Mouse (Mus musculus) kidney, adult 11 months (tissue): ENCODE data around the gene Gm10722.
A peak's percentile ranks its signal among the peaks of the same experiment; 100 is the strongest.
"Not testable (repeated sequence)": the region's sequence is repeated elsewhere in the genome, so short reads cannot be mapped to it uniquely, and the experiment has no call there.

ENCODE experiments used
- DNase-seq: peaks from one replicate; pipeline ENCODE4 v3.0.0; 2022

The Gm10722 gene

DNA sequence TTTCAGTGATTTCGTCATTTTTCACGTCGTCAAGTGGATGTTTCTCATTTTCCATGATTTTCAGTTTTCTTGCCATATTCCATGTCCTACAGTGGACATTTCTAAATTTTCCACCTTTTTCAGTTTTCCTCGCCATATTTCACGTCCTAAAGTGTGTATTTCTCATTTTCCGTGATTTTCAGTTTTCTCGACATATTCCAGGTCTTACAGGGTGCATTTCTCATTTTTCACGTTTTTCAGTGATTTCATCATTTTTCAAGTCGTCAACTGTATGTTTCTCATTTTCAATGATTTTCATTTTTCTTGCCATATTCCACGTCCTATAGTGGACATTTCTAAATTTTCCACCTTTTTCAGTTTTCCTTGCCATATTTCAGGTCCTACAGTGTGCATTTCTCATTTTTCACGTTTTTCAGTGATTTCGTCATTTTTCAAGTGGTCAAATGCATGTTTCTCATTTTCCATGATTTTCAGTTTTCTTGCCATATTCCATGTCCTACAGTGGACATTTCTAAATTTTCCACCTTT, at the start of gene Gm10722:
Gm10722 (plus strand) TSS at position 478 of the 528 bp plus-strand sequence.
- DNase-seq, result peak; percentile 12

DNA sequence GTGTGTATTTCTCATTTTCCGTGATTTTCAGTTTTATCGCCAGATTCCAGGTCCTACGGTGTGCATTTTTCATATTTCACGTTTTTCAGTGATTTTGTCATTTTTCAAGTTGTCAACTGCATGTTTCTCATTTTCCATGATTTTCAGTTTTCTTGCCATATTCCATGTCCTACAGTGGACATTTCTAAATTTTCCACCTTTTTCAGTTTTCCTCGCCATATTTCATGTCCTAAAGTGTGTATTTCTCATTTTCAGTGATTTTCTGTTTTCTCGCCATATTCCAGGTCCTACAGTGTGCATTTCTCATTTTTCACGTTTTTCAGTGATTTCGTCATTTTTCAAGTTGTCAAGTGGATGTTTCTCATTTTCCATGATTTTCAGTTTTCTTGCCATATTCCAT, 284 bp downstream of the Gm10722 start:
- DNase-seq, result not testable (repeated sequence)

DNA sequence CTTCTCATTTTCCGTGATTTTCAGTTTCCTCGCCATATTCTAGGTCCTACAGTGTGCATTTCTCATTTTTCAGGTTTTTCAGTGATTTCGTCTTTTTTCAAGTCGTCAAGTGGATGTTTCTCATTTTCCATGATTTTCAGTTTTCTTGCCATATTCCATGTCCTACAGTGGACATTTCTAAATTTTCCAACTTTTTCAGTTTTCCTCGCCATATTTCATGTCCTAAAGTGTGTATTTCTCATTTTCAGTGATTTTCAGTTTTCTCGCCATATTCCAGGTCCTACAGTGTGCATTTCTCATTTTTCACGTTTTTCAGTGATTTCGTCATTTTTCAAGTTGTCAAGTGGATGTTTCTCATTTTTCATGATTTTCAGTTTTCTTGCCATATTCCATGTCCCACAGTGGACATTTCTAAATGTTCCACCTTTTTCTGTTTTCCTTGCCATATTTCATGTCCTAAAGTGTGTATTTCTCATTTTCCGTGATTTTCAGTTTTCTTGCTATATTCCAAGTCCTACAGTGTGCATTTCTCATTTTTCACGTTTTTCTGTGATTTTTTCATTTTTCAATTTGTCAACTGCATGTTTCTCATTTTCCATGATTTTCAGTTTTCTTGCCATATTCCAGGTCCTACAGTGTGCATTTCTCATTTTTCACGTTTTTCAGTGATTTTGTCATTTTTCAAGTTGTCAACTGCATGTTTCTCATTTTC, 1.4 kb downstream of the Gm10722 start:
- peak; percentile 65 for DNase-seq

DNA sequence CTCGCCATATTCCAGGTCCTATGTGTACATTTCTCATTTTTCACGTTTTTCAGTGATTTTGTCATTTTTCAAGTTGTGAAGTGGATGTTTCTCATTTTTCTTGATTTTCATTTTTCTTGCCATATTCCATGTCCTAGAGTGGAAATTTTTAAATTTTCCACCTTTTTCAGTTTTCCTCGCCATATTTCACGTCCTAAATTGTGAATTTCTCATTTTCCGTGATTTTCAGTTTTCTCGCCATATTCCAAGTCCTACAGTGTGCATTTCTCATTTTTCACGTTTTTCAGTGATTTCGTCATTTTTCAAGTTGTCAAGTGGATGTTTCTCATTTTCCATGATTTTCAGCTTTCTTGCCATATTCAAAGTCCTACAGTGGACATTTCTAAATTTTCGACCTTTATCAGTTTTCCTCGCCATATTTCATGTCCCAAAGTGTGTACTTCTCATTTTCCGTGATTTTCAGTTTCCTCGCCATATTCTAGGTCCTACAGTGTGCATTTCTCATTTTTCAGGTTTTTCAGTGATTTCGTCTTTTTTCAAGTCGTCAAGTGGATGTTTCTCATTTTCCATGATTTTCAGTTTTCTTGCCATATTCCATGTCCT, 2.2 kb downstream of the Gm10722 start, which contains the start of gene Gm11168:
Gm11168 (plus strand) TSS at position 553 of the 603 bp plus-strand sequence.
- DNase-seq, result not testable (repeated sequence)

DNA sequence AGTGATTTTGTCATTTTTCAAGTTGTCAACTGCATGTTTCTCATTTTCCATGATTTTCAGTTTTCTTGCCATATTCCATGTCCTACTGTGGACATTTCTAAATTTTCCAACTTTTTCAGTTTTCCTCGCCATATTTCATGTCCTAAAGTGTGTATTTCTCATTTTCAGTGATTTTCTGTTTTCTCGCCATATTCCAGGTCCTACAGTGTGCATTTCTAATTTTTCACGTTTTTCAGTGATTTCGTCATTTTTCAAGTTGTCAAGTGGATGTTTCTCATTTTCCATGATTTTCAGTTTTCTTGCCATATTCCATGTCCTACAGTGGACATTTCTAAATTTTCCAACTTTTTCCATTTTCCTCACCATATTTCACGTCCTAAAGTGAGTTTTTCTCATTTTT, 5.5 kb downstream of the Gm10722 start:
- not testable (repeated sequence) for DNase-seq

DNA sequence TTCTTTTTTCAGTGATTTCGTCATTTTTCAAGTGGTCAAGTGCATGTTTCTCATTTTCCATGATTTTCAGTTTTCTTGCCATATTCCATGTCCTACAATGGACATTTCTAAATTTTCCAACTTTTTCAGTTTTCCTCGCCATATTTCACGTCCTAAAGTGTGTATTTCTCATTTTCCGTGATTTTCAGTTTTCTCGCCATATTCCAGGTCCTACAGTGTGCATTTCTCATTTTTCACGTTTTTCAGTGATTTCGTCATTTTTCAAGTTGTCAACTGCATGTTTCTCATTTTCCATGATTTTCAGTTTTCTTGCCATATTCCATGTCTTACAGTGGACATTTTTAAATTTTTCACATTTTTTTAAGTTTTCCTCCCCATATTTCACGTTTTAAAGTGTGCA, 5.9 kb downstream of the Gm10722 start:
- peak; percentile 93 for DNase-seq

DNA sequence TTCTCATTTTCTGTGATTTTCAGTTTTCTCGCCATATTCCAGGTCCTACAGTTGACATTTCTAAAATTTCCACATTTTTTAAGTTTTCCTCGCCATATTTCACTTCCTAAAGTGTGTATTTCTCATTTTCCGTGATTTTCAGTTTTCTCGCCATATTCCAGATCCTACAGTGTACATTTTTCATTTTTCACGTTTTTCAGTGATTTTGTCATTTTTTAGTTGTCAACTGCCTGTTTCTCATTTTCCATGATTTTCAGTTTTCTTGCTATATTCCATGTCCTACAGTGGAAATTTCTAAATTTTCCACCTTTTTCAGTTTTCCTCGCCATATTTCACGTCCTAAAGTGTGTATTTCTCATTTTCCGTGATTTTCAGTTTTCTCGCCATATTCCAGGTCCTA, 6.5 kb downstream of the Gm10722 start:
- DNase-seq, result not testable (repeated sequence)

DNA sequence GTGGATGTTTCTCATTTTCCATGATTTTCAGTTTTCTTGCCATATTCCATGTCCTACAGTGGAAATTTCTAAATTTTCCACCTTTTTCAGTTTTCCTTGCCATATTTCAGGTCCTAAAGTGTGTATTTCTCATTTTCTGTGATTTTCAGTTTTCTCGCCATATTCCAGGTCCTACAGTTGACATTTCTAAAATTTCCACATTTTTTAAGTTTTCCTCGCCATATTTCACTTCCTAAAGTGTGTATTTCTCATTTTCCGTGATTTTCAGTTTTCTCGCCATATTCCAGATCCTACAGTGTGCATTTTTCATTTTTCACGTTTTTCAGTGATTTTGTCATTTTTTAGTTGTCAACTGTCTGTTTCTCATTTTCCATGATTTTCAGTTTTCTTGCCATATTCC, 8.6 kb downstream of the Gm10722 start:
- DNase-seq, result not testable (repeated sequence)

DNA sequence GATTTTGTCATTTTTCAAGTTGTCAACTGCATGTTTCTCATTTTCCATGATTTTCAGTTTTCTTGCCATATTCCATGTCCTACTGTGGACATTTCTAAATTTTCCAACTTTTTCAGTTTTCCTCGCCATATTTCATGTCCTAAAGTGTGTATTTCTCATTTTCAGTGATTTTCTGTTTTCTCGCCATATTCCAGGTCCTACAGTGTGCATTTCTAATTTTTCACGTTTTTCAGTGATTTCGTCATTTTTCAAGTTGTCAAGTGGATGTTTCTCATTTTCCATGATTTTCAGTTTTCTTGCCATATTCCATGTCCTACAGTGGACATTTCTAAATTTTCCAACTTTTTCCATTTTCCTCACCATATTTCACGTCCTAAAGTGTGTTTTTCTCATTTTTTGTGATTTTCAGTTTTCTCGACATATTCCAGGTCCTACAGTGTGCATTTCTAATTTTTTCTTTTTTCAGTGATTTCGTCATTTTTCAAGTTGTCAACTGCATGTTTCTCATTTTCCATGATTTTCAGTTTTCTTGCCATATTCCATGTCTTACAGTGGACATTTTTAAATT, 11.4 kb downstream of the Gm10722 start:
- DNase-seq, result not testable (repeated sequence)

DNA sequence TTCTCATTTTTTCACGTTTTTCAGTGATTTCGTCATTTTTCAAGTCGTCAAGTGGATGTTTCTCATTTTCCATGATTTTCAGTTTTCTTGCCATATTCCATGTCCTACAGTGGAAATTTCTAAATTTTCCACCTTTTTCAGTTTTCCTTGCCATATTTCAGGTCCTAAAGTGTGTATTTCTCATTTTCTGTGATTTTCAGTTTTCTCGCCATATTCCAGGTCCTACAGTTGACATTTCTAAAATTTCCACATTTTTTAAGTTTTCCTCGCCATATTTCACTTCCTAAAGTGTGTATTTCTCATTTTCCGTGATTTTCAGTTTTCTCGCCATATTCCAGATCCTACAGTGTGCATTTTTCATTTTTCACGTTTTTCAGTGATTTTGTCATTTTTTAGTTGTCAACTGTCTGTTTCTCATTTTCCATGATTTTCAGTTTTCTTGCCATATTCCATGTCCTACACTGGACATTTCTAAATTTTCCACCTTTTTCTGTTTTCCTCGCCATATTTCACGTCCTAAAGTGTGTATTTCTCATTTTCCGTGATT, 12.1 kb downstream of the Gm10722 start, which contains the start of gene Gm10721:
Gm10721 (plus strand) TSS at position 408 of the 547 bp plus-strand sequence.
- DNase-seq, result not testable (repeated sequence)

DNA sequence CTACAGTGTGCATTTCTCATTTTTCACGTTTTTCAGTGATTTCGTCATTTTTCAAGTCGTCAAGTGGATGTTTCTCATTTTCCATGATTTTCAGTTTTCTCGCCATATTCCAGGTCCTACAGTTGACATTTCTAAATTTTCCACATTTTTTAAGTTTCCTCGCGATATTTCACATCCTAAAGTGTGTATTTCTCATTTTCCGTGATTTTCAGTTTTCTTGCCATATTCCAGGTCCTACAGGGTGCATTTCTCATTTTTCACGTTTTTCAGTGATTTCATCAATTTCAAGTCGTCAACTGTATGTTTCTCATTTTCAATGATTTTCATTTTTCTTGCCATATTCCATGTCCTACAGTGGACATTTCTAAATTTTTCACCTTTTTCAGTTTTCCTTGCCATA, 14.6 kb downstream of the Gm10722 start, which contains the start of gene Gm10720:
Gm10720 (plus strand) TSS at position 301 of the 400 bp plus-strand sequence.
- DNase-seq, result not testable (repeated sequence)

DNA sequence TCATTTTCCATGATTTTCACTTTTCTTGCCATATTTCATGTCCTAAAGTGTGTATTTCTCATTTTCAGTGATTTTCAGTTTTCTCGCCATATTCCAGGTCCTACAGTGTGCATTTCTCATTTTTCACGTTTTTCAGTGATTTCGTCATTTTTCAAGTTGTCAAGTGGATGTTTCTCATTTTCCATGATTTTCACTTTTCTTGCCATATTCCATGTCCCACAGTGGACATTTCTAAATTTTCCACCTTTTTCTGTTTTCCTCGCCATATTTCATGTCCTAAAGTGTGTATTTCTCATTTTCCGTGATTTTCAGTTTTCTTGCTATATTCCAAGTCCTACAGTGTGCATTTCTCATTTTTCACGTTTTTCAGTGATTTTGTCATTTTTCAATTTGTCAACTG, 15.2 kb downstream of the Gm10722 start:
- not testable (repeated sequence) for DNase-seq

DNA sequence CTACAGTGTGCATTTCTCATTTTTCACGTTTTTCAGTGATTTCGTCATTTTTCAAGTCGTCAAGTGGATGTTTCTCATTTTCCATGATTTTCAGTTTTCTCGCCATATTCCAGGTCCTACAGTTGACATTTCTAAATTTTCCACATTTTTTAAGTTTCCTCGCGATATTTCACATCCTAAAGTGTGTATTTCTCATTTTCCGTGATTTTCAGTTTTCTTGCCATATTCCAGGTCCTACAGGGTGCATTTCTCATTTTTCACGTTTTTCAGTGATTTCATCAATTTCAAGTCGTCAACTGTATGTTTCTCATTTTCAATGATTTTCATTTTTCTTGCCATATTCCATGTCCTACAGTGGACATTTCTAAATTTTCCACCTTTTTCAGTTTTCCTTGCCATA, 16.4 kb downstream of the Gm10722 start, which contains the start of gene Gm10719:
Gm10719 (plus strand) TSS at position 301 of the 400 bp plus-strand sequence.
- not testable (repeated sequence) for DNase-seq

DNA sequence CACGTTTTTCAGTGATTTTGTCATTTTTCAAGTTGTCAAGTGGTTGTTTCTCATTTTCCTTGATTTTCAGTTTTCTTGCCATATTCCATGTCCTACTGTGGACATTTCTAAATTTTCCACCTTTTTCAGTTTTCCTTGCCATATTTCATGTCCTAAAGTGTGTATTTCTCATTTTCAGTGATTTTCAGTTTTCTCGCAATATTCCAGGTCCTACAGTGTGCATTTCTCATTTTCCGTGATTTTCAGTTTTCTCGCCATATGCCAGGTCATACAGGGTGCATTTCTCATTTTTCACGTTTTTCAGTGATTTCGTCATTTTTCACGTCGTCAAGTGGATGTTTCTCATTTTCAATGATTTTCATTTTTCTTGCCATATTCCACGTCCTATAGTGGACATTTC, 18.2 kb downstream of the Gm10722 start:
- DNase-seq, result not testable (repeated sequence)

DNA sequence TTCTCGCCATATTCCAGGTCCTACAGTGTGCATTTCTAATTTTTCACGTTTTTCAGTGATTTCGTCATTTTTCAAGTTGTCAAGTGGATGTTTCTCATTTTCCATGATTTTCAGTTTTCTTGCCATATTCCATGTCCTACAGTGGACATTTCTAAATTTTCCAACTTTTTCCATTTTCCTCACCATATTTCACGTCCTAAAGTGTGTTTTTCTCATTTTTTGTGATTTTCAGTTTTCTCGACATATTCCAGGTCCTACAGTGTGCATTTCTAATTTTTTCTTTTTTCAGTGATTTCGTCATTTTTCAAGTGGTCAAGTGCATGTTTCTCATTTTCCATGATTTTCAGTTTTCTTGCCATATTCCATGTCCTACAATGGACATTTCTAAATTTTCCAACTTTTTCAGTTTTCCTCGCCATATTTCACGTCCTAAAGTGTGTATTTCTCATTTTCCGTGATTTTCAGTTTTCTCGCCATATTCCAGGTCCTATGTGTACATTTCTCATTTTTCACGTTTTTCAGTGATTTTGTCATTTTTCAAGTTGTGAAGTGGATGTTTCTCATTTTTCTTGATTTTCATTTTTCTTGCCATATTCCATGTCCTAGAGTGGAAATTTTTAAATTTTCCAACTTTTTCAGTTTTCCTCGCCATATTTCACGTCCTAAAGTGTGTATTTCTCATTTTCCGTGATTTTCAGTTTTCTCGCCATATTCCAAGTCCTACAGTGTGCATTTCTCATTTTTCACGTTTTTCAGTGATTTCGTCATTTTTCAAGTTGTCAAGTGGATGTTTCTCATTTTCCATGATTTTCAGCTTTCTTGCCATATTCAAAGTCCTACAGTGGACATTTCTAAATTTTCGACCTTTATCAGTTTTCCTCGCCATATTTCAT, 19.4 kb downstream of the Gm10722 start:
- not testable (repeated sequence) for DNase-seq

DNA sequence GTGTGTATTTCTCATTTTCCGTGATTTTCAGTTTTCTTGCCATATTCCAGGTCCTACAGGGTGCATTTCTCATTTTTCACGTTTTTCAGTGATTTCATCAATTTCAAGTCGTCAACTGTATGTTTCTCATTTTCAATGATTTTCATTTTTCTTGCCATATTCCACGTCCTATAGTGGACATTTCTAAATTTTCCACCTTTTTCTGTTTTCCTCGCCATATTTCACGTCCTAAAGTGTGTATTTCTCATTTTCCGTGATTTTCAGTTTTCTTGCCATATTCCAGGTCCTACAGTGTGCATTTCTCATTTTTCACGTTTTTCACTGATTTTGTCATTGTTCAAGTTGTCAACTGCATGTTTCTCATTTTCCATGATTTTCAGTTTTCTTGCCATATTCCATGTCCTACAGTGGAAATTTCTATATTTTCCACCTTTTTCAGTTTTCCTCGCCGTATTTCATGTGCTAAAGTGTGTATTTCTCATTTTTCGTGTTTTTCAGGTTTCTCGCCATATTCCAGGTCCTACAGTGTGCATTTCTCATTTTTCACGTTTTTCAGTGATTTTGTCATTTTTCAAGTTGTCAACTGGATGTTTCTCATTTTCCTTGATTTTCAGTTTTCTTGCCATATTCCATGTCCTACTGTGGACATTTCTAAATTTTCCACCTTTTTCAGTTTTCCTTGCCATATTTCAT, 21.7 kb downstream of the Gm10722 start:
- DNase-seq, result peak; percentile 17

DNA sequence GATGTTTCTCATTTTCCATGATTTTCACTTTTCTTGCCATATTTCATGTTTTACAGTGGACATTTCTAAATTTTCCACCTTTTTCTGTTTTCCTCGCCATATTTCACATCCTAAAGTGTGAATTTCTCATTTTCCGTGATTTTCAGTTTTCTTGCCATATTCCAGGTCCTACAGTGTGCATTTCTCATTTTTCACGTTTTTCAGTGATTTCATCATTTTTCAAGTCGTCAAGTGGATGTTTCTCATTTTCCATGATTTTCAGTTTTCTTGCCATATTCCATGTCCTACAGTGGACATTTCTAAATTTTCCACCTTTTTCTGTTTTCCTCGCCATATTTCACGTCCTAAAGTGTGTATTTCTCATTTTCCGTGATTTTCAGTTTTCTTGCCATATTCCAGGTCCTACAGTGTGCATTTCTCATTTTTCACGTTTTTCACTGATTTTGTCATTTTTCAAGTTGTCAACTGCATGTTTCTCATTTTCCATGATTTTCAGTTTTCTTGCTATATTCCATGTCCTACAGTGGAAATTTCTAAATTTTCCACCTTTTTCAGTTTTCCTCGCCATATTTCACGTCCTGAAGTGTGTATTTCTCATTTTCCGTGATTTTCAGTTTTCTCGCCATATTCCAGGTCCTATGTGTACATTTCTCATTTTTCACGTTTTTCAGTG, 22.7 kb downstream of the Gm10722 start, which contains the start of gene Gm10718:
Gm10718 (plus strand) TSS at position 236 of the 673 bp plus-strand sequence.
- peak; percentile 13 for DNase-seq

DNA sequence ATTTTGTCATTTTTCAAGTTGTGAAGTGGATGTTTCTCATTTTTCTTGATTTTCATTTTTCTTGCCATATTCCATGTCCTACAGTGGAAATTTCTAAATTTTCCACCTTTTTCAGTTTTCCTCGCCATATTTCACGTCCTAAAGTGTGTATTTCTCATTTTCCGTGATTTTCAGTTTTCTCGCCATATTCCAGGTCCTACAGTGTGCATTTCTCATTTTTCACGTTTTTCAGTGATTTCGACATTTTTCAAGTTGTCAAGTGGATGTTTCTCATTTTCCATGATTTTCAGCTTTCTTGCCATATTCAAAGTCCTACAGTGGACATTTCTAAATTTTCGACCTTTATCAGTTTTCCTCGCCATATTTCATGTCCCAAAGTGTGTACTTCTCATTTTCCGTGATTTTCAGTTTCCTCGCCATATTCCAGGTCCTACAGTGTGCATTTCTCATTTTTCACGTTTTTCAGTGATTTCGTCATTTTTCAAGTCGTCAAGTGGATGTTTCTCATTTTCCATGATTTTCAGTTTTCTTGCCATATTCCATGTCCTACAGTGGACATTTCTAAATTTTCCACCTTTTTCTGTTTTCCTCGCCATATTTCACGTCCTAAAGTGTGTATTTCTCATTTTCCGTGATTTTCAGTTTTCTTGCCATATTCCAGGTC, 23.4 kb downstream of the Gm10722 start:
- peak; percentile 94 for DNase-seq

DNA sequence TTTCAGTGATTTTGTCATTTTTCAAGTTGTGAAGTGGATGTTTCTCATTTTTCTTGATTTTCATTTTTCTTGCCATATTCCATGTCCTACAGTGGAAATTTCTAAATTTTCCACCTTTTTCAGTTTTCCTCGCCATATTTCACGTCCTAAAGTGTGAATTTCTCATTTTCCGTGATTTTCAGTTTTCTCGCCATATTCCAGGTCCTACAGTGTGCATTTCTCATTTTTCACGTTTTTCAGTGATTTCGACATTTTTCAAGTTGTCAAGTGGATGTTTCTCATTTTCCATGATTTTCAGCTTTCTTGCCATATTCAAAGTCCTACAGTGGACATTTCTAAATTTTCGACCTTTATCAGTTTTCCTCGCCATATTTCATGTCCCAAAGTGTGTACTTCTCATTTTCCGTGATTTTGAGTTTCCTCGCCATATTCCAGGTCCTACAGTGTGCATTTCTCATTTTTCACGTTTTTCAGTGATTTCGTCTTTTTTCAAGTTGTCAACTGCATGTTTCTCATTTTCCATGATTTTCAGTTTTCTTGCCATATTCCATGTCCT, 24.3 kb downstream of the Gm10722 start, which contains the start of gene Gm10717:
Gm10717 (plus strand) TSS at position 506 of the 556 bp plus-strand sequence.
- not testable (repeated sequence) for DNase-seq

DNA sequence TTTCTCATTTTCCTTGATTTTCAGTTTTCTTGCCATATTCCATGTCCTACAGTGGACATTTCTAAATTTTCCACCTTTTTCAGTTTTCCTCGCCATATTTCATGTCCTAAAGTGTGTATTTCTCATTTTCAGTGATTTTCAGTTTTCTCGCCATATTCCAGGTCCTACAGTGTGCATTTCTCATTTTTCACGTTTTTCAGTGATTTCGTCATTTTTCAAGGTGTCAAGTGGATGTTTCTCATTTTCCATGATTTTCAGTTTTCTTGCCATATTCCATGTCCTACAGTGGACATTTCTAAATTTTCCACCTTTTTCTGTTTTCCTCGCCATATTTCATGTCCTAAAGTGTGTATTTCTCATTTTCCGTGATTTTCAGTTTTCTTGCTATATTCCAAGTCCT, 24.9 kb downstream of the Gm10722 start:
- peak; percentile 6 for DNase-seq
